Mouse (Mus musculus): ENCODE measurements around the gene Gse1.

DNA sequence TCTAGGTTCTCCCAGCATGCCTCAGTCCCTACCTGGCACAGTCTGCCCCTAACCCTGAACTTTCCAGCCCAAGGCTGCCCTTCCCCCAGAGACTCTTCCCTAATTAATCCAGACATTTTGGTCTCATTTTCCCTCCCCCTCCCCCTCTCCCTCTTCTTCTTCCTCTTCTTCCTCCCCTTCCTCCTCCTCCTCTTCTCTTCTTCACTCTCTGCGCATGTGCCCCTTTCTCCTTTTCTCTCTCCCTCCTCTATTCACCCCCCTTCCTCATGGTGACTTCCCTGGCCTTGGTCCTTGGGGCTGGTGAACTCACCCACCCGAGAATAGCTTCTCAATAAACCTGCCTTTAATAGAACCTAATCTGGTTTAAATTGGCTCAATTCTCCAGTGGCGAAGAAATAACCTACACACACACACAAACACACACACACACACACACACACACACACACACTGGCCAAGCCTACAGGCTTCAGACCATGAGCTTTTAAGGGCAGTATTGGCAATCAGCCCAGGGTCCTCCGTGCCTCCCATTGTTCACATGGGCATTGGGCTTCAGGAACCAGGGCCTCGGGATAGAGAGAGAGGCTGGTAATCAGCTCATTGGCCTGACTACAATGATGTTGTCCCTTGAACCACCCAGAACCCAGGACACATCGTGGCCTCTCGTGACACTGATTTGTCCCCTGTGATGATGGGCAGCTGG is 114.7 kb downstream of the Gse1 start:
- TF ChIP-seq POLR2A (IDR thresholded peaks at IDR 0.05; ENCODE audit: low read depth, low read length) = no peak
- no peak for TF ChIP-seq CTCF (conservative IDR thresholded peaks at IDR 0.05; ENCODE audit: insufficient read depth, insufficient read length, low read depth, low read length)

Measured in kidney, adult 2 months (tissue).